Mouse (Mus musculus) mouse trophoblast stem cell (cell line): ENCODE measurements around the gene Ptprd.

ENCODE experiments used
- in situ Hi-C, 2 experiments: fragments of 300-500 bp; cut with MseI, MboI; formaldehyde crosslinking; loops; 2 replicates in 1 of 2; 3 replicates in 1 of 2; pipeline ENCODE4 v1.15.1; 2025

Ptprd gene

DNA sequence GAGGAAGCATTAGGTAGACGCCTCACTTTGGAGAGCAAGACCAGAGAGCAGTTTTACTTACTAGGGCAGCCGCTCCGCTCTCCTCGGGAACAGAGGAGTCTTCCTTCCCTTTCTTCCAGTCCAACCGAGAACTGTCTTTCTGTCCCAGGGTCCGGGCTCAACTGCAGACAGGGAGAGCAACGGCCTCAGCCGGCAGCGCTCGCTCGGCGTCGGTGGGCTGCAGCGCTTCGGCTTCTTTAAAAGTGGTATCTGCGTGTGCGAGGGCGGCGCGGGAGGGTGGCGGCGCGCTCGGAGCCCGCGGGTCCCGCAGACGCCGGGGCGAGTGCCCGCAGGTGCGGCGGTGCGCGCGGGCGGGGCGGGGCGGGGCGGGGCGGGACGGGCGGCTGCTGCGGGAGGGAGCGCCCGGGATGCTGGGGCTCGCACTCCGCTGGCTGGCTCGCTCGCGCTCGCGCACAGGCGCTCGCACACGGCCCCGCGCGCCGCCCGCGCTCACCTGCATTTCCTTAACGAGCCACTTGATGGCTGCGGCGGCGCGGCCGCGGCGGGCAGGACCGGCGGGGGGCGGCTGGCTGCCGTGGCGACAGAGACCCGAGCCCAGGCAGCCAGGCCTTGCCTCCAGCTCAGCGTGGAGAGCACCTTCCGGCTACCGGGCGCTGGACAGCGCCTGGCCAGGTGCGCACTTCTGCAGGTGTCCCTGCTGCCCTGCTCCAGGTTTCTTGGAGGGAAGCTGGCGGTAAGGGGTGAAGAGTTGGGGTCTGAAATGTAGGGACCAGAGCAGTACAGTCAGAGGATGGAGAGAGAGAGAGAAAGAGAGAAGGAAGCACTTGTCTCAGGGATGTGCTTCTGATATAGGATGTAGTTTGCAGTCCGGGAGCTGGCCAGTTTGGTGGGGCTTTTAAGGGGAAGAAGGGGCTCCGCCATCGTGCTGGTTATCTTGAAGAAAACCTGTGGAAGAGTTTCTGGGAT is at the start of gene Ptprd:
Gene Ptprd (minus strand): TSS at position 433 of the 966 bp plus-strand sequence.
- in situ Hi-C loops = no loop called here

DNA sequence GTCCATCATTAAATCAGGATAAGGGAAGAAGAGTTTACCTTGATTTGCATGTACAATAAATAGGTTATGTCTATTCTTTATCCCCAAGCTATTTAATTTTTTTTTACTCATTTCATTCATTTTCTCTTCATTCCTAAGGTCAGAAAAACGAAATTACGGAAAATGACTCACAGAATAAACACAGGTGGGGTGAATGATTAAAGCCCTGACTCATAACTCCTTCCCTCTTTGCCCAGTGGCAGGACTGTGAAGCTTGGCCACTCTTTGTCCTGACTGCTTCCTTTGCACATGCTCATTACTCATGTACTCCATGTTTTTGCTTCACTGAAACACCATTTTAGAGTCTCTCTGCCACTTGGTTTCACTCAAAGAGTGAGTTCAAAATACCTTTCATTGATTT is 24.1 kb upstream of the Ptprd start:
- in situ Hi-C loops = no loop called here

DNA sequence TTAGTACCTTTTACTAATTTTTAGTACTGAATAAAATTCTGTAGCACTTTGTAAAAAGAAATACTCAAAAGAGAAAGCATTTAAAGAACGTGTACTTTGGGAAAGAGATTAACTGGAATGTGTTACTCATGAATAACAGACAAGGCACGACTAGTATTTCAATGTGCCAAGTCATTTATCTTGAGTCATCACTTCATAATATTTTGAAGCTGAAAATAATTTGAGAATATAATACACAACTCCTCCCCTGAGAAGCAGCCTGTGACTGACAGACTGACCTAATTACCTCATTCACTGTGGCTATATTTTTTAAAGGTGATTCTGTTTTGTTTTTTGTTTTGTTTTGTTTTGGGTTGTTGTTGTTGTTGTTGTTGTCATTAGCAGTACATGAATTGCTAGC is 23.6 kb upstream of the Ptprd start:
- in situ Hi-C loops = no loop called here

DNA sequence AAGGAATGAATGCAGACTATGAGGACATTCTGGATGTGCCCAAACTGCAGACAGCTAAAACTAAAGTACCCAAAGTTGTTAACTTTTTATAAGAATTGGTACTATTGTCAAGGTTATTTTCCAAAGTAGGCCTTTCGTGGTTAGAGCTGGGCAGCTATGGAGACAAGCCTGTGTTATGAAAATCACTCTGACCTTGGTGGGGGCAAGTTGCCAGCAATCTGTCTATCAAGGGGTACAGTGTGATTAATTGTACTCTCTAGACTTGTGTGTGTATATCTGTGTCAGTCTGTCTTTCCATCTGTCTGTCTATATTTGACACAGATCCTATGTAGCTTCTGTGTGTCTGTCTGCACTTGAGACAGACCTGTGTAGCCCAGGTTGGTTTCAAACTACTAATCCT is 22.9 kb upstream of the Ptprd start:
- in situ Hi-C loops = no loop called here

DNA sequence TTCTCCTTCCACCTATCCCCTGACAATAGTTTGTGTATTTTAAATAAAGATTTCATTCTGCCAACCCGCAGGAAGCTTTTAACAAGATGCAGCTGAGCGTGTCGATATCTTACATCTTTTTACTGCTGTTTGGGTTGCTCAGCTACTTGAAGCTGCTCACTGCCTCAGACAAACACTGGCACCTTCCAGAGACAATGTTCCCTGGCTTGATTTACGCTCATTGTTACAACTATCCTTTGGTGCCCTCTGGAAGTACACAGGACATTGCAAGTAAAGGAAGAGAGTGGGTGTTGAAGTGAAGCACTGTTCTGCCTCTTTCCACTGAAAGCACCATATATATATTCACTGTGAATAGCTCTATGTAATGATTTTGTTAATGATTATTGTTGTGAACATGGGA is 2.2 kb upstream of the Ptprd start:
- in situ Hi-C loops = no loop called here

DNA sequence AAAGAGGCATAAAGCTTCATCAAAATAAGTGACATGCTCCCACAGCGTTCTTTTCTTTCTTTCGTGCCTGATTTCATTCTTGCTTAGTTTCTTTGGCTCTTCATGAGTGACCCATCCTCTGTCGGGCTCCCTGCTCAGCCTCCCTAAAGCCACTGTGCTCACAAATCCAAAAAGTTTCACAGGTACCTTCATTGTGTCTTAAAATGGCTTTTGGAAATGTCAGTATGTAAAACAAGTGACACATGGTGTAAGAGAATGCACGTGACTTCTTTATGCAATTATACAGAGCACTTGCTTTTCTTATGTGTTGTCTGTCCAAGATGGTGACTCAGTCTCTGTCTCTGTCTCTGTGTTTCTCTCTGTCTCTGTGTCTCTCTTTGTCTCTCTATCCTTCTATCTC is 1.2 kb upstream of the Ptprd start:
- in situ Hi-C loops = no loop called here

DNA sequence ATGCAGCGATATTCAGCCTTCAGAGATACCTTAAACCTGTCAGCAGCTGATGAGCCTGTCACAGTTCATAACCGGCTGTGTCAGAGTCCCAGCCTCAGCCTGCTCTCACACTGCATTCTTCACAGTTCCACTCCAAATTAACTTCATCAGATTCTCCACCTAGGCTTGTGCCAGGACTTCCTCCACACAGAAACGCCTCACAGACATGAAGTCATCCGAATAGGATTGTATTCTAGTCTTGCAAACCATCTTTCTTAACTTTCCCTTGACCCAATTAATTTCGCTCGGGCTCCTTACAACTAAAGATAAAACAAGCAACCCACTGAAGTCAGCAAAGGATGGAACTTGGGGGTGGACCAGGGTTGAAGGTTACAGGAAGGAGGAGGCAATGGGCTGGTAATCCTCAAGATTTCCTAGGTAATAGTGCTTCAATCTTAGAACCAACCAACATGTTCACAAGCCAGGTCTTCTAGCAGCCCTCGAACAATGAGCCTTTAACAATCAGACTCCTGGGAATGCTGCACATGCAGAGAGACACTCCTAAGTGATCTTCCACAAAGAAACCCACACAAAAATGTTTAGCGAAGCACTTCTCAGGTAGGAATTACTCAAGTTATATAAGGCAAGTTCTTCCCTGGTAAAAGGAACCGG is 758 bp downstream of the Ptprd start:
- in situ Hi-C loops = no loop called here

DNA sequence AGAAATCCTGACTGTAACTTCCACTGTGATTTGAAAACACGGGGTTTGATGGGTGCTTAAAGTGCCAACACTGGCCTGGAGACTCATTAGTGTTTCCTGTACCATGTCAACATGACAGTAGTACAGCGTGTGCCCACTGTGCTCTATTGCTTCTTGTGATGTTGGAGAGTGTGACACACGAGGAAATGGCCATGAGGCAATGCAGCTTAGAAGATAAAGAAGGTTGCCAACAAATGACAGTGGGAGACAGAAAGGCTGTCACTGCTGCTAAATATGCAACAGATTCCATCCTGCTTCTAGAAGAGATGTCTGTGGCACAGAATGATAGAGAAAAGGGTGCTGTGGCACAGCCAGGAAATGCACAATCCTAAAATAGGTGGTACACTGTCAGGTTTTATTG is 6.7 kb downstream of the Ptprd start:
- in situ Hi-C loops = no loop called here

DNA sequence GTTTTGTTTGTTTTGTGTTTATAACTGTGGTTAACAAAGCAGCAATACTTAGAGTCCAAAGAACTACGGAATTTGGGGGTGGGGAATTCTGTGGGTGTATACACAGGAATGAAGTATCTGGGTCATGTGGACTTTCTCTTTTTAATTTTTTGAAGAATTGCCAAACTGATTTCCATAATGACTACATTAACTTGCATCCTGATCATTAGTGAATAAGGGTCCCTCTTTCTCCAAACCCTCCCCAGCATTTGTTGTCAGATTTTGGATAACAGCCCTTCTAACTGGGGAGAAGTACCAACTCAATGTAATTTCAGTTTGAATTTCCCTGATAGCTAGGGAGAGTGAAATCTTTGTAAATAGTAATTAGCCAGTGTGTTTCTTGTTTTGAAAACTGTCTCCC is 43.3 kb downstream of the Ptprd start:
- in situ Hi-C loops = no loop called here

DNA sequence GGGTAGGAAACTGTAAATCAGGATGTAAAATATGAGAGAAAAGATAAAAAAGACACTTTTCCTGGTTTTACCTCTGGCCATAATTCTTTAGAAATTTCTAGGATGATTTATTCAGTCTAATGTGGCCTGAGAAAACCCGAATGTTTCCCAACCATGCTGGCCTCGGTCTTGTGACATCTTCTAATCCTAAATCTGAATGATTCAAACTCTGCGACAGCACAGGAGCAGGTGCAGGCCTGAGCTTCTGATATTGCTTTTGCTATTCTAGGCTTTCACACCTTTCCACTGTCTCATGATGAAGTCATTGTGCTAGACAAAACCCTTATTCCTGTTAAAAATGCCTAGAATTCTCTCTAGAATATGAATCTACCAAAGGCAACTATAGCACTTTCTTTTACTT is 51.3 kb downstream of the Ptprd start:
- in situ Hi-C loops = no loop called here

DNA sequence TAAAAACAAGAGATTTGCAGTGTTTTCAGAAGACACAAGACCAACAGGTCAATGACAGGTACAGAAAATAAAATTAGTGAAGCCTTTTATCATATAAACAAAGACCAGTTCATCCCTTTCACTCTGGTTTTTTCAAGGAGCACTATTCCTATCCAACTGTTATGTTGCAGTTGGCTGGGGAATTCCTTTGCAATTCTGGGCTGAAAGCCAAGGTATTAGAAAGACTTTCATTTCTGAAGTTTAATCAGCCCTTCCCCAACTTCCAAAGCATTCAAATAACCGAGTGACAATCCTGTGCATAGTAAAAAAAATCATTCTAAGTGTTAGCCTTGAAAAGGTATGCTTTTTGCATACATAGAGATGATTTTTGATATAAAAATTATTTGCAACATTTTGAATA is 61.2 kb downstream of the Ptprd start:
- in situ Hi-C loops = no loop called here

DNA sequence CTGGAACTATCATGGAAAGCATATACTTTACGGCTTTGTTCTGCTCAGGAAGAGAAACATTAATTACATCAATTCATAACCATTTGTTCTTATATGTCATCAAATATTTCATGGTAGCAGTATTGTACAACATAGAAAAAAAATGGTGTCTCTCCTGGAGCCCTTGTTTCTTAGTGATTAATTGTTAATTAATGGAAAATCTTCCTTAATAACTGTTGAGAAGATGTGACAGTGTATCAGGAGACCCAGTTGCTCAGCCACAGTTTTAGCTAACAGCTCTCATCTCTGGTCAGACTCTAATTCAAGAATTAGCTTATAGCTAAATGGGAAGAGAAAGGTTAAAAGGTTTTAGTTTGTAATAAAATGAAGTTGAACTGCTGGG is 69.0 kb downstream of the Ptprd start:
- in situ Hi-C loops = no loop called here

DNA sequence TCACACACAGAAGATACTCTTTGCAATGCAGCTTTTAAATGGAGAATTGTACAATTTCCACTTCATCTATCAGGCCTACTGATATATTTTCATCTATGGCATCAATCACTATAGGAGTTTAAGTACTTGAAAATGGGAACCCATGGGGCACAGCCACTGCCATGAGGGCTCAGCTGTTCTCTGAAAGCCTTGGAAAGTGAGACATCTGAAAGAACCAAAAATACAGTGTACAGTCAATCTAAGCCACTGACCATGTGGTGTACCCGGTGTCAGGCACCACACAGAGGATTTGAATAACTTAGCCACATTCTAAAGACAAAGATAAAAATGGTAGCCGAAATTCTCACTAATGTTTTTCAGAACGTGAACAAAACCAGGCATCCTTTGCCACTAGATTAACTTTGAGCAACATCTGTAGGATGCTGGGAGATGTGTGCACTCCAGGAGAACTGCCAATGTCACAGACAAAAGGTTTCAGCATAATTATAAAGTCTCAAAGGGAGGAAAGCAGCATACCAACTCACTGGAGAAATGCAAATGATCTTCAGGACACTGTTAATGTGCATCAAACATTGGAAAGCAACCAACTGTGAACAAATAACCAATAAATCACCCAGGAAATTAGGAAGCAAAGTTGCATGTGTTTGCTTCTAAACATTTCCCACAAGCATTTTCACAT is 69.5 kb downstream of the Ptprd start:
- in situ Hi-C loops = no loop called here

DNA sequence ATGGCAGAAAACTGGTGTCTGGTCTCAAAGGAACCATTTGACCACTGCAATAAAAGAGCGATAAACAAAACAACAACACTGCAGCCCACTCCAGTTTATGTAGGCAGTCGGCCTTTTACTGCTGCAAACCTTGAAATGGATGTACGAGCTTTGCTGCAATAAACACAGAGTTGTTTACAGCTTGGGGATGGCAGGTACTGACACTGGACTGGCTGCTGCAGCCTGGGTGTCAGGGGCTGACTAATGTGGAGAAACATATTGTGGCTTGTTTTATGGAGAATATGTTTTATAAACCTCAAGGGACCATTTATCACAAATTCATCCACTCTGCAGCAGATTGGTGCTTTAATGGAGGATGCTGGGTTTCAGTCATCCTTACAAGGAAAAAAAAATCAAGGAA is 100.9 kb downstream of the Ptprd start:
- in situ Hi-C loops = no loop called here

DNA sequence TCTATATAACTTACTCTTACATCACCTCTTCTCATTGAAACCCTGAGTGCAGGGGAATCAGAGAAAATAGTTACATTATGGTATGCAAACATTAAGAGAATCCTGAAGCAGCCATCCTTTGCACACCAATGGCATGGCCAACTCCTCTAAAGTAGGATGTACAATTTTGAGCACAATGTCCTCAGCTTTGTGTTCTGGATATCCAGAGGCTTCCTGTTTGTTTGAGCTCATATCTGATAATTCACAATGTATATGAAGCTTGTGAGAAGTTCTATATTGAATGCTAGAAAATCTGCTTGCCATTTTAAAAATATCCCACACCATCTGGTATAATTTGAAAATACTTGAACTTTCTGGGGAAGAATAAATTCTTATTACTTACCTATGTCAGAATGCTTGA is 114.2 kb downstream of the Ptprd start:
- in situ Hi-C loops = no loop called here

DNA sequence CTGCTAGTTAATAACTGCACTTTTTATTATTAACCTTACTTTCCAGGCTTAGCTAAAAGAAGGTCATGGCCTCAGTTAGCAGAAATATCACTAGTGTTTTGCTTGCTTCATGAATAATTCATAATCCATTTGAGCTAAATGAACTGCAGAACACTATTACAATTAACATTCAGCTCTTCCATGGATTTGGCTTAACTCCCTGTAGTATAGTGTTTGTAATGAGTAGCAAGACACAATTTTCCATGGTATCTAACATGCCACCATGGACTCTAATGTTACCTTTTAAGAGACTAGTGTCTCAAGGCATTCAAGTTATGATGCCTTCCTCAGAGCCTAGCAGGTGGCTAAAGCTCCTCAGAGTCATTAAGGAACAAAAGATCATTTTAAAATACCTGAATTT is 129.0 kb downstream of the Ptprd start:
- in situ Hi-C loops = no loop called here

DNA sequence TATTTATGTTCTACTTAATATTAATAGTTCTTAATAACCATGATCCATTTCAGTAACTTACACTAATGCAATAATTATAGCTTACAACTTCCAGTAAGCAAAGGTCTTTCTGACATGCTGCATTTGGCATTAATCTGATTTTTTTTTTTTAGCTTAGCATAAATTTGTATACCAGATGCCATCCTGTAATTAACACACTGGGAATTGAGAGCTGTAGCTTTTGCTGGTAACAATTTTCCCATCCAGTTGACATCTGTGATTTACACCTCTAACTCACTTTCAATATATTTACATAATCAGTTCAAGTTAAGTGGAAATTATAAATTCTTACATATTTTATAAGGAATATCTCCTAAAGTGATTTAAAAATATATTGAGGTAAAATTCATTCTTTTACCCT is 134.3 kb downstream of the Ptprd start:
- in situ Hi-C loops = no loop called here

DNA sequence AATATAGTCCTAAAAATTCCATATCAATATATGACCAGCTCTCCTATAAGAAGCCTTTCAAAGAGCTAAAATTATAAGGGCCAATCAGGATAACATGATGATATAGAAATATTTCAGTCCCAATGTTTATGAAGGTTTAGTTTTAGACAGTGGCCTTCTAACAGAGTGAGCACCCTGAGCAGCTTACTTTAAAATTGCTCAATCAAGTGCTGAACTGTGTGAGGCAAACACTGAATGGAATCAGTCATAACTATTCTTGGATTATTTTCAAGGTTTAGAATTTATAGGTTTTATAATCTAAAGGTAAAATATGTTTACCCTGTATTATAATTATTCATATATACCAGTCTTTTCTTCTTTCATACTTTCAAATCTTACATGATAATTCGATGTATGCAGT is 134.7 kb downstream of the Ptprd start:
- in situ Hi-C loops = no loop called here

DNA sequence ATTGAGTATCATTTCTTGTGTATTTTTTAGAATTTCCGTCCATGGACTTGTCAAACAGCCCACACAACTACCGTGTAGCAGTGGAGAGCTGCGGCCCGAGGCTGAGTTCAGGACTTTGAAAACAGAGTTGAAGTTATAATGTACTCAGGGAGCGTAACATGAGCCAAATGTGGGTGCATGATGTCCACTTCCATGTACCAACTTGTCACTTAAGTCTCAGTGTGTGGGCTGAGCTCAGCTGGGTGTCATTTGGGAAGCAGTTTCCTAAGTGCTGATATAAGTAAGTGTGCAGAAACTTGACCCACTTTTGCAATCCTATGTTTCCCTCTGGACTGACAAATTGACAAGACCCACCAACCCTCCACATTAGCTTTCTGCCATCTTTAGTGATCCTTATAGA is 173.4 kb downstream of the Ptprd start:
- in situ Hi-C loops = no loop called here

DNA sequence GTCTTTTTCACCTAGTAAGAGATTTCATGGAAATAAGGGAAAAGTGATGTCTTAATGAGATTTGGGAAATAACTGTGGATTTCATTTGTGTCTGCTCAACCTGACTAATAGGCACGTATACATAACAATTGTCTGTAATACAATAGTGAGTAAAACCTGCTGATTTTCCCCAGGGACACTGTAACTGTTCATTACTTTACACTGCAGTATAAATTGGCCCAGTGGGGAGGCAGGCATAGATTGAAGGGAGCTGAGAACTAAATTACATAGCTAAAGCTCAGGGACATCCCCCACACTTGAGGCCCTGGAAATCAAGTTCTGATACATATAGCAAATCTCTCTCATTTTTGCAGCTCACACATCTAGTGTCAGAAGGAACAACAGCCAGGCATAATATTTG is 209.7 kb downstream of the Ptprd start:
- in situ Hi-C loops = no loop called here

DNA sequence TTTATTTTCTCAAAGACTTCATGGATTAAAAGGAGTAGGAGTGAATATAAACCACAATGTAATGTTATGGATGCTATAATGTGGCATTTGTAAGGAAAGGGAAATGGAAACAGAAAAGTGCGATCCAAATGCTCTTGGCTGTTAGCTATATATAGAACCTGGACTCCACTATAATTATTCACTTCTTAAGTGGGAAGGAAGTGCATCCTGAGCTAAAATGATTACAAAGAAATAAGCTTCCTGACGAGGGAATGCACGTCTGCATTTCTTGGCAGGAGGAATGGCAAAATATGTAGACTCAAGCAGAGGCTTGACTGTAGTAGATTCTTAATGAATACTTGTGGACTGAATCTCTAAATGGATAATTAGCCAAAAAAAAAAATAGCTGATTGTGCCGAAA is 219.1 kb downstream of the Ptprd start:
- in situ Hi-C loops = no loop called here

DNA sequence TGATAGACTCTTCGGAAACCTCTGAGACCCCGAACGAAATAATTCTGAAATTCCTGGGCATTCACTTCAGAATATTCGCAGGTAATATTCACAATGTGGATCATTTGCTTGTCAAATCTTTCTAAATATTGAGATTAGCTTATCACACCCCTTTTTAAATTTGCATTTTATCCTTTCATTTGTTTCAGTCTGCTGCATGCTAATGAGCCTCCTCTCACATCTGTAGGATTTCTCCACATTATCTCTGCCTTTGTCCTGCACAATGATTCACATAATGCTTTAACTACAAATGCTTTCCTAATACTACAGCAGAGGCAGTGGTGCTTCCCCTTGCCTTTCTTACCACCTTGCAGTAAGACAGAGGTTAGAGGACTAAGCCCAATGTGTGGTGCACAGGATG is 229.7 kb downstream of the Ptprd start:
- in situ Hi-C loops = no loop called here

DNA sequence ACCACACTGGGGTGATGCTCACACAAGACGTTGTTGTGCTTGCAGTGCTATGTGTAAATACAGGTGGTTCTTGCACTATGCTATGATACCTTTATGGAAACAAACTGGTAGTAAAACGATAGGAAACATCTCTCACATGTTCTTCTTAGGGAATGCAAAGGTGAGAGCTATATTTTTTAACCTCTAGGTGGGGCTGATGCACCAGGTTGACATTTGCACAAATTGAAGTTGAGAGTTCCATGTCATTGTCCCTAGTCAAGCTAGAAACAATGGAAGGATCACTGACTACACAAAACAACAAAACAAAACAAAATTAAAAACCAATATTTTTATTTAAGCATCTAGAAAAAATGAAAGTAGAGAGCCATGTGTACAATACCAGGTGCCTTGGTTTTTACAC is 250.1 kb downstream of the Ptprd start:
- in situ Hi-C loops = no loop called here
